Mouse (Mus musculus) embryonic fibroblast, embryonic 13.5 days (primary cell): ENCODE measurements around the gene Tgtp2.

Source experiments
- CTCF ChIP-seq: IDR thresholded peaks from 2 replicates; pipeline ENCODE4 v1.5.1; 2011; ENCODE audit warnings: mild to moderate bottlenecking, control low read depth, low read length, moderate library complexity, borderline replicate concordance; ENCODE audit not compliant: insufficient read depth
- POLR2A ChIP-seq: IDR thresholded peaks from 2 replicates; pipeline ENCODE4 v1.6.1; 2011; ENCODE audit warnings: low read depth, mild to moderate bottlenecking, control low read depth, low read length, moderate library complexity

- no peak for TF ChIP-seq POLR2A
- TF ChIP-seq CTCF, result no peak
Measured at GRCm38 (mm10) chr11:49086858-49087361, 22.9 kb upstream of the Tgtp2 start.
